ENCODE assay signal across 9 mouse cellular contexts in the genomic region with DNA sequence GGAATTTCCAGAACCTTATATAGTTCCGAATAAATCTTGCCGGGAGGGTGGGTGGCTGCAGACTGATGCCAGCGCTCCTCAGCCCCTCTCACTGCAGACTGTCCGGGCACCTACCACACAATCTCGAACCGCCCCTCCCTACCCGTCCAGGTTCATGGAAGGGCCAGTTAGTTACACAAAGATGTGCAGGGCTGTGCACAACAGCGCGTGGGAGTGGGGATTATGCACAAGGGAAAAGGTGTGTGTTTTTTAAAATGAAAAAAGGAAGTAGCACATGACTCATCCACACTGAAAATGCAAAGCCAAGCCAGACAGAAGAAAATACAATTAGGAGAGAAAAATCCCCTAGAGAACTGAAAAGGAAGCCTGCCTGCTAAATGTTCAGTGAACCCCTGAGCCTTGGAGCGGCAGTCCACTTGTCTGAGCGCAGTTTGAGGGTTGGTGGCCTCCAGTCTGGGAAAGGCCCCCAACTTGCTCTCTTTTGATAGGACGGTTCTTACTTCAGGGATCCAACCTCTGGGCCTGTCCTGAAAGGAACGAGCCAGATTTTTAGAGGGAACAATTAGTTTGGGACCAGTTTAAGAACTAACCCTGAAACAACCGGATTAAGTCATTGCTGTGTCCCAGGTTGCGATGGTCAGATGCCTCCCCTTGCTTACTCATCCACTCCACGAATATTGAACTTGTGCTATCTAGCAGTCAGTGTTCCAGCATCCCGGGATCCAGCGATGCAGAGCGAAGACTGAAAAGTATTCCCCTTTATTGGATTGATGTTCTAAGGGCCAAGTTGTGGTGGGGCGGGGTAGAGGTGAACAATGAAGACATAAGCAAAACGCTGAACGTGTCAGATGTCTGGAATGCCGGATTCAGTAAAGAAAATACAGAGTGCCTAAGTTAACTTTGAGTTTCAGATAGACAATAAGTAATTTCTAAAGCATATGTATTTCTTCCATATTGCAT.
DNase-seq lines count a peak whose midpoint lies in the region; ATAC-seq and TF ChIP-seq lines count a peak whose summit lies in the region.
"Had no signal": no experiment of that assay in that cellular context is flagged by ENCODE, and none has a peak within 500 bp of the region (broad histone marks: within the 10 kb centered on the region; RNA-seq: fewer than 3 reads in every experiment).

No protein-coding gene starts in this region.

- DNase-seq in ovary, postnatal 36 days (ENCODE audit: low spot score), result peak; percentile 16
- no peak for DNase-seq in ovary, postnatal 14 days (ENCODE audit: low spot score)
- DNase-seq in heart, postnatal 14 days, result peak; percentile 45 to 47
- peak; percentile 39 for DNase-seq in limb, embryonic 11.5 days (ENCODE audit: low spot score)
- peak; percentile 42 for DNase-seq in neural tube, embryonic 10.5 days (ENCODE audit: extremely low spot score, low spot score)
- no peak for DNase-seq in B cell, adult 2 months

- 38% methylated on average over 23 of the region's 23 CpGs for WGBS in limb, embryonic 11.5 days

- TF ChIP-seq CTCF in embryonic fibroblast, embryonic 13.5 days (IDR thresholded peaks at IDR 0.05; ENCODE audit: borderline replicate concordance, insufficient read depth, low read length), result no peak

- no peaks in the 10 kb centered on the region for H3K9me3 ChIP-seq in limb, embryonic 11.5 days (ENCODE audit: control insufficient read depth, low read length)

- peak overlapping the region; percentile 34; the same call in 1 of the 2 replicates for H3K27ac ChIP-seq in embryonic fibroblast, embryonic 13.5 days (ENCODE audit: insufficient read depth, low read length)
- H3K27ac ChIP-seq in limb, embryonic 11.5 days (replicated peaks; ENCODE audit: low read depth, low read length), result no peak overlapping the region
- H3K27ac ChIP-seq: macrophage had no signal

- H3K4me1 ChIP-seq in embryonic fibroblast, embryonic 13.5 days (ENCODE audit: control insufficient read depth, insufficient read depth, low read length), result 0 out of 2 replicates have a peak, but pooled peaks cover 3% of the 10 kb centered on the region
- H3K4me1 ChIP-seq in limb, embryonic 11.5 days (ENCODE audit: control insufficient read depth, insufficient read depth, low read length), result no peaks in the 10 kb centered on the region

- H3K4me3 ChIP-seq in embryonic fibroblast, embryonic 13.5 days (ENCODE audit: insufficient read depth, low read length), result peak overlapping the region; percentile 57
- peak overlapping the region; percentile 43 for H3K4me3 ChIP-seq in limb, embryonic 11.5 days (ENCODE audit: low read depth, low read length)

- peak overlapping the region; percentile 83 for H3K4me2 ChIP-seq in limb, embryonic 11.5 days (ENCODE audit: low read depth, severe bottlenecking)

- H3K36me3 ChIP-seq in limb, embryonic 11.5 days (ENCODE audit: control insufficient read depth, insufficient read depth, low read length), result no peaks in the 10 kb centered on the region

- no peak for TF ChIP-seq POLR2A in embryonic fibroblast, embryonic 13.5 days (IDR thresholded peaks at IDR 0.05; ENCODE audit: low read depth, low read length)

- intact Hi-C loops in heart, postnatal 14 days (cut with DNase I), result loop anchor here (5.0 kb wide), 1 partner anchor 141 kb away; no protein-coding TSS in a partner anchor

- no peak for ATAC-seq in limb, embryonic 11.5 days (ENCODE audit: insufficient number of reproducible peaks, low FRiP score, low TSS enrichment, low read depth)
- ATAC-seq in granulocyte monocyte progenitor cell, adult 5-6 weeks (replicated peaks; ENCODE audit: poor library complexity, severe bottlenecking), result no peak

- H3K27me3 ChIP-seq in limb, embryonic 11.5 days (ENCODE audit: control insufficient read depth, insufficient read depth, low read length), result no peaks in the 10 kb centered on the region

- H3K9ac ChIP-seq in limb, embryonic 11.5 days (ENCODE audit: low read length), result no peak overlapping the region

Comparison
In these comparisons a context has a peak if more than half of its experiments do, and no peak if none do; other contexts are left out.
1. DNase-seq: peak in ovary, postnatal 36 days (single experiment), heart, postnatal 14 days (2 of 2), limb, embryonic 11.5 days (single experiment) and neural tube, embryonic 10.5 days (single experiment); none in ovary, postnatal 14 days (single experiment) and B cell, adult 2 months (0 of 2).